Mouse (Mus musculus) kidney, embryonic 16.5 days (tissue): ENCODE measurements around the gene Cspg4. TPM values are rescaled to one million over a fixed set of nuclear protein-coding genes. Genes with fewer than 3 reads are reported as not detected.

Experiments used
- ATAC-seq: fragments of 200-750 bp; cut with Nextera tagmentation; 2 replicates; pipeline ENCODE4 v1.8.0; 2017; ENCODE audit warnings: moderate TSS enrichment; ENCODE audit not compliant: low FRiP score, low TSS enrichment
- H3K27ac ChIP-seq: fragments of 300-500 bp; sonication (generic); 2 replicates; pipeline ENCODE4 v1.5.1; 2014; ENCODE audit warnings: low read length
- H3K27me3 ChIP-seq: fragments of 300-500 bp; sonication (generic); 2 replicates; pipeline ENCODE4 v1.6.1; 2014; ENCODE audit warnings: low read length, control low read depth, mixed read lengths; ENCODE audit not compliant: insufficient read depth
- H3K36me3 ChIP-seq: fragments of 300-500 bp; sonication (generic); 2 replicates; pipeline ENCODE4 v1.6.1; 2014; ENCODE audit warnings: low read length, control low read depth, mixed read lengths; ENCODE audit not compliant: insufficient read depth
- H3K4me1 ChIP-seq: fragments of 300-500 bp; sonication (generic); 2 replicates; pipeline ENCODE4 v1.6.1; 2014; ENCODE audit warnings: low read length, control low read depth, mixed read lengths; ENCODE audit not compliant: insufficient read depth
- H3K4me2 ChIP-seq: fragments of 300-500 bp; sonication (generic); replicated peaks from 2 replicates; pipeline ENCODE4 v1.6.1; 2014; ENCODE audit warnings: low read depth, low read length
- H3K4me3 ChIP-seq: fragments of 300-500 bp; sonication (generic); 2 replicates; pipeline ENCODE4 v1.5.1; 2014; ENCODE audit warnings: mild to moderate bottlenecking, low read length
- H3K9ac ChIP-seq: fragments of 300-500 bp; sonication (generic); replicated peaks from 2 replicates; pipeline ENCODE4 v1.6.1; 2014; ENCODE audit warnings: low read length
- H3K9me3 ChIP-seq: fragments of 300-500 bp; sonication (generic); 2 replicates; pipeline ENCODE4 v1.6.1; 2016; ENCODE audit warnings: low read length, control low read depth
- WGBS: fragments of 180-500 bp; shearing (Covaris S2); extraction: QIAGEN DNeasy Blood & Tissue Kit; methylation state at CpG from one replicate; pipeline ENCODE4 v1.1.7; 2014; 5-methylcytosine and 5-hydroxymethylcytosine counted together
- polyA plus RNA-seq: library from polyadenylated mRNA; unstranded; fragments of >200 nt; fragmentation: Nextera tagmentation; extraction: Ambion mirVana; gene quantifications from 2 replicates; pipeline ENCODE4 v1.2.1, GENCODE M21; 2015

The Cspg4 gene
- polyA plus RNA-seq, 1 experiment from 2014 or later, result 32.6 TPM

GRCm38 (mm10) chr9:56872105-56872903 lies 7.5 kb downstream of the Cspg4 start:
- H3K27ac ChIP-seq, result peak overlapping the region; percentile 63; the same call in 1 of the 2 replicates
- H3K4me3 ChIP-seq, result no peak overlapping the region
- no peaks in the 10 kb centered on the region for H3K27me3 ChIP-seq
- no peak overlapping the region for H3K9ac ChIP-seq
- H3K36me3 ChIP-seq, result no peaks in the 10 kb centered on the region
- no peak overlapping the region for H3K4me2 ChIP-seq
- H3K4me1 ChIP-seq, result peaks cover 80% of the 10 kb centered on the region
- 84% methylated on average over 5 of the region's 5 CpGs for WGBS
- no peaks in the 10 kb centered on the region for H3K9me3 ChIP-seq
- ATAC-seq, result no peak

DNA sequence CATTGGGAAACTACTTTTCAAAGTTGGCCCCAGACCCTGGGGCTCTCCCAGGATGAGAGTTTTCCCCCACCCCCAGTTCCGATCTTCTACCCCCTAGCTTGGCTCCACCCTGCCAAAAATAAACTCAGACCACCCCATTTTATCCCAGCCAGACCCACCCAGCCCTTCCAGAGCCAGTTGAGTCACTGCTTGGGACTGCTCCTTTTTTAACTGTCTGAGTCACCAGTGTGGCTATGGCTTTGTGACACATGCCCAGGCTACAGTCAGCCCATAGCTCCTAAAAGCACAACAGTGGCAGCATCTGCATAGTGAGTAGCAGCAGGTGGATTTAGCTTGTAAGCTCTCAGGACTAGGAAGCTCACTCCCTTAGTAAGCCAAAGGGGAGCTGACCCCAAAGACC lies 8.3 kb downstream of the Cspg4 start:
- ATAC-seq, result no peak
- Histone ChIP-seq H3K27me3 (no peaks in the 10 kb centered on the region), H3K36me3 (no peaks in the 10 kb centered on the region), H3K4me3 (no peak overlapping the region), H3K4me1 (peaks cover 72% of the 10 kb centered on the region), H3K27ac (no peak overlapping the region), H3K9ac (no peak overlapping the region), H3K9me3 (no peaks in the 10 kb centered on the region), H3K4me2 (no peak overlapping the region)
- WGBS, result 79% methylated on average over 1 of the region's 1 CpGs

DNA sequence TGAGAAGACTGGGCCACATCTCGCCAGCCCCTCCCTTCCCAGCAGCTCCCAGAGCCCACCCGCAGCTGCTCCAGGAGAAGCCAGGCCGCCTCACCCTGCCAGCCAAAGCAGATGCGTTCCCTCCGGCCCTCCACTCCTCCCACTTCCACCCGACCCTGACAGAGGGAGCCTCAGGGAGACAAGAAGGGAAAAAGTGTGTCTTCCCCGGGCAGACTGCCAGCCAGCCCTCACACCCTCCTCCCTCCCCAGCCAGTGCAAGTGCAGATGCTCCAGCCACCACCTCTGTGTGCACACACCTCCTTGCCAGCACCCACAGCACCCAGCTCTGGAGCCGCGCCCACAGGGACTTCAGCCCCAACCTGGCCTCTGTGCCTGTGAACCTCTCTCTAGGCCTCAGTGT lies 12.0 kb downstream of the Cspg4 start:
- H3K36me3 ChIP-seq, result no peaks in the 10 kb centered on the region
- H3K4me2 ChIP-seq, result no peak overlapping the region
- peaks cover 49% of the 10 kb centered on the region for H3K4me1 ChIP-seq
- no peak overlapping the region for H3K4me3 ChIP-seq
- H3K27me3 ChIP-seq, result no peaks in the 10 kb centered on the region
- no peak overlapping the region for H3K27ac ChIP-seq
- 39% methylated on average over 9 of the region's 9 CpGs for WGBS
- H3K9ac ChIP-seq, result no peak overlapping the region
- H3K9me3 ChIP-seq, result no peaks in the 10 kb centered on the region
- ATAC-seq, result 0 out of 2 replicates have a peak, but pooled peaks have one; percentile 20

- Histone ChIP-seq H3K9me3 (no peaks in the 10 kb centered on the region), H3K9ac (no peak overlapping the region), H3K27ac (no peak overlapping the region), H3K4me1 (peaks cover 50% of the 10 kb centered on the region), H3K36me3 (no peaks in the 10 kb centered on the region), H3K4me2 (no peak overlapping the region), H3K27me3 (no peaks in the 10 kb centered on the region), H3K4me3 (no peak overlapping the region)
- no peak for ATAC-seq
- 76% methylated on average over 5 of the region's 5 CpGs for WGBS
Measured at GRCm38 (mm10) chr9:56877284-56877683, 12.5 kb downstream of the Cspg4 start.

- peaks cover 6% of the 10 kb centered on the region; the same call in 1 of the 2 replicates for H3K36me3 ChIP-seq
- H3K9ac ChIP-seq, result no peak overlapping the region
- peaks cover 40% of the 10 kb centered on the region for H3K4me1 ChIP-seq
- no peak overlapping the region for H3K4me2 ChIP-seq
- ATAC-seq, result no peak
- whole genome bisulfite sequencing, result 46% methylated on average over 9 of the region's 9 CpGs
- no peaks in the 10 kb centered on the region for H3K9me3 ChIP-seq
- no peaks in the 10 kb centered on the region for H3K27me3 ChIP-seq
- peak overlapping the region; percentile 31; the same call in 1 of the 2 replicates for H3K27ac ChIP-seq
- H3K4me3 ChIP-seq, result no peak overlapping the region
Measured at GRCm38 (mm10) chr9:56880790-56881189, 16.0 kb downstream of the Cspg4 start.

- H3K27ac ChIP-seq, result peak overlapping the region; percentile 5; the same call in 1 of the 2 replicates
- H3K4me1 ChIP-seq, result peaks cover 34% of the 10 kb centered on the region
- H3K4me2 ChIP-seq, result no peak overlapping the region
- H3K4me3 ChIP-seq, result no peak overlapping the region
- H3K9me3 ChIP-seq, result no peaks in the 10 kb centered on the region
- peaks cover 8% of the 10 kb centered on the region; the same call in 1 of the 2 replicates for H3K36me3 ChIP-seq
- no peak overlapping the region for H3K9ac ChIP-seq
- 70% methylated on average over 3 of the region's 3 CpGs for WGBS
- no peak for ATAC-seq
- no peaks in the 10 kb centered on the region for H3K27me3 ChIP-seq
Measured at GRCm38 (mm10) chr9:56881539-56882082, 16.8 kb downstream of the Cspg4 start.

DNA sequence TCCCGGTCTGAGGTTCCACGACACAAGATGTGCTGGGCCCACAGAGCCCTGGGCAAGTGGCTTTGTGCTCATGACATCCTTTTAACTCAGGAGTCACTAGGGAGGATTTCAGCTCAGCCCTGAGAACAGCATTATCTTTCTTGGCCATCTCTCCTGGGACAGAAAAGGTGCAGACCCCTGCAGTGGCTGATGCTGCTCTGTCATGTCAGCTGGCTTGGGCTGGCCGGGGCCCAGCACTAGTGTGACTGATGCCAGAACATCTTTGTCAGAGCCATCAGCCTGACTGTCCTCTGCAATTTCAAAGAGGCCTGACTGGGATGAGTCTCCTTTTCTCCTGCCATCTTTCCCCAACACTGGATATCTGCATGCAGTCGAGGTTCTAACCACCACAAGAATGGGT lies 17.4 kb downstream of the Cspg4 start:
- Histone ChIP-seq H3K9ac (no peak overlapping the region), H3K4me1 (peaks cover 28% of the 10 kb centered on the region), H3K4me3 (no peak overlapping the region), H3K27ac (peak overlapping the region; percentile 17; the same call in 1 of the 2 replicates), H3K36me3 (peaks cover 14% of the 10 kb centered on the region), H3K4me2 (no peak overlapping the region), H3K27me3 (no peaks in the 10 kb centered on the region), H3K9me3 (no peaks in the 10 kb centered on the region)
- 65% methylated on average over 4 of the region's 4 CpGs for WGBS
- ATAC-seq, result no peak

DNA sequence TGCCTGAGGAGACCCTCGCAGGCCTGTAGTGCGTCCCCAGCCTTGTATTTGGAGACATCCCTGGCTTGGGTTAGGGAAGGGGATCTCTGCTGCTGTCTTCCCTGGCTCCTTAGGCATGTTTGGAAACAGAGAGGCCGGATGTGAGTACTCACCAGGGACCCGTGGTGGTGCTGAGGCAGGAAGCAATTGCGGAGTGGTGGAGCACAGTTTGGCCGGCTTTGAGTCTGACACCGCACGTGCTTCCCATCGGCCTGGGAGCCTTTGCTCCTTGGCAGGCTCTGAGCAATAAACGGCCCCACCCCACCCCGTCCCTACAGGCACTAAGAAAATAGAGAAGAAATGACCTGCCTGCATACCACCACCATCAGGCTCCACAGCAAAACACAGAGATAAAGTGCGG lies 18.0 kb downstream of the Cspg4 start:
- H3K27ac ChIP-seq, result peak overlapping the region; percentile 17; the same call in 1 of the 2 replicates
- H3K9me3 ChIP-seq, result no peaks in the 10 kb centered on the region
- no peaks in the 10 kb centered on the region for H3K27me3 ChIP-seq
- 37% methylated on average over 12 of the region's 12 CpGs for WGBS
- peak; percentile 40; the same call in 1 of the 2 replicates for ATAC-seq
- H3K9ac ChIP-seq, result no peak overlapping the region
- H3K36me3 ChIP-seq, result peaks cover 19% of the 10 kb centered on the region
- no peak overlapping the region for H3K4me3 ChIP-seq
- peaks cover 28% of the 10 kb centered on the region for H3K4me1 ChIP-seq
- no peak overlapping the region for H3K4me2 ChIP-seq

GRCm38 (mm10) chr9:56883470-56883869 lies 18.6 kb downstream of the Cspg4 start:
- Histone ChIP-seq H3K27me3 (no peaks in the 10 kb centered on the region), H3K4me2 (no peak overlapping the region), H3K27ac (no peak overlapping the region), H3K36me3 (peaks cover 22% of the 10 kb centered on the region), H3K4me3 (no peak overlapping the region), H3K9me3 (no peaks in the 10 kb centered on the region), H3K4me1 (peaks cover 28% of the 10 kb centered on the region), H3K9ac (no peak overlapping the region)
- 60% methylated on average over 7 of the region's 7 CpGs for WGBS
- no peak for ATAC-seq

DNA sequence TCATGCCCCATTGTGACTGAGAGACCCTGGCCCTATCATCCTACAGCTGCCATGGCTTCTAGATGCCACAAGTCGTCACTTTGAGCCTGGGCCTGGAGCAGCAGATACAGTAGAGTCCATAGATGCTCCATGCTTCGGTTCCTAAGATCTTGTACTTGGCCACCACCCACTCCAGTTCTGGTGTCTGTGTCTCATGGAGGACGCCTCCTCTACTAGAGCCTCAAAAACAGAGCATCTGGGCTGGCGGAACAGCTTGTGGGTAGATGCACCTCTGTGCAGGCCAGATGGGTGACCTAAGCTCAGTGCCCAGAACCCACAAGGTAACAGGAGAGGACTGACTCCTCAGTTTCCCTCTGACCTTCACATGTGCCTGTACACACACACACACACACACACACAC lies 19.5 kb downstream of the Cspg4 start:
- WGBS, result 91% methylated on average over 4 of the region's 4 CpGs
- H3K27ac ChIP-seq, result no peak overlapping the region

More for the DNA sequence above, 19.5 kb downstream of the Cspg4 start:
- ATAC-seq, result no peak
- H3K9me3 ChIP-seq, result no peaks in the 10 kb centered on the region
- no peak overlapping the region for H3K9ac ChIP-seq
- peaks cover 28% of the 10 kb centered on the region for H3K4me1 ChIP-seq
- H3K36me3 ChIP-seq, result peaks cover 22% of the 10 kb centered on the region
- H3K4me2 ChIP-seq, result no peak overlapping the region
- H3K27me3 ChIP-seq, result no peaks in the 10 kb centered on the region
- no peak overlapping the region for H3K4me3 ChIP-seq
